Mouse (Mus musculus) heart, postnatal 0 days (tissue): Measurements from ENCODE around the gene Cdnf.

Source experiments
- CTCF ChIP-seq: IDR thresholded peaks from 2 replicates; pipeline ENCODE4 v1.5.1; 2016; ENCODE audit warnings: antibody characterized with exemption, control low read depth, low read depth
- EP300 ChIP-seq: IDR thresholded peaks from 2 replicates; pipeline ENCODE4 v1.6.1; 2016; ENCODE audit warnings: antibody characterized with exemption, low read depth

GRCm38 (mm10) chr2:3489816-3490215, 23.0 kb upstream of the Cdnf start:
- TF ChIP-seq CTCF = no peak
- TF ChIP-seq EP300 = no peak
